Mouse (Mus musculus) midbrain, embryonic 11.5 days (tissue): ENCODE data around the gene Fbxl17. TPM values are rescaled to one million over a fixed set of nuclear protein-coding genes. Genes with fewer than 3 reads are reported as not detected.

Experiments
- ATAC-seq: fragments of 200-750 bp; cut with Nextera tagmentation; 2 replicates; pipeline ENCODE4 v1.8.0; 2017; ENCODE audit warnings: moderate TSS enrichment, moderate library complexity; ENCODE audit not compliant: low FRiP score
- DNase-seq: peaks from one replicate; pipeline ENCODE4 v3.0.0; 2015; ENCODE audit warnings: low spot score; ENCODE audit errors: missing footprints
- H3K27ac ChIP-seq: fragments of 300-500 bp; sonication (generic); 2 replicates; pipeline ENCODE4 v1.5.1; 2014; ENCODE audit warnings: low read depth, low read length
- H3K27me3 ChIP-seq: fragments of 300-500 bp; sonication (generic); 2 replicates; pipeline ENCODE4 v1.6.1; 2014; ENCODE audit warnings: mild to moderate bottlenecking, low read length, moderate library complexity, mixed read lengths; ENCODE audit not compliant: control insufficient read depth, insufficient read depth
- H3K36me3 ChIP-seq: fragments of 300-500 bp; sonication (generic); 2 replicates; pipeline ENCODE4 v1.6.1; 2014; ENCODE audit warnings: mild to moderate bottlenecking, low read length, moderate library complexity, mixed read lengths; ENCODE audit not compliant: control insufficient read depth, insufficient read depth
- H3K4me1 ChIP-seq: fragments of 300-500 bp; sonication (generic); 2 replicates; pipeline ENCODE4 v1.6.1; 2014; ENCODE audit warnings: low read length; ENCODE audit not compliant: control insufficient read depth, insufficient read depth
- H3K4me2 ChIP-seq: fragments of 300-500 bp; sonication (generic); 2 replicates; pipeline ENCODE4 v1.6.1; 2014; ENCODE audit warnings: mild to moderate bottlenecking, moderate library complexity
- H3K4me3 ChIP-seq: fragments of 300-500 bp; sonication (generic); 2 replicates; pipeline ENCODE4 v1.5.1; 2014; ENCODE audit warnings: low read depth, low read length
- H3K9ac ChIP-seq: fragments of 300-500 bp; sonication (generic); 2 replicates; pipeline ENCODE4 v1.6.1; 2014; ENCODE audit warnings: low read length
- H3K9me3 ChIP-seq: fragments of 300-500 bp; sonication (generic); 2 replicates; pipeline ENCODE4 v1.6.1; 2016; ENCODE audit warnings: low read length; ENCODE audit not compliant: control insufficient read depth
- WGBS: fragments of 180-500 bp; shearing (Covaris S2); extraction: QIAGEN DNeasy Blood & Tissue Kit; methylation state at CpG from one replicate; pipeline ENCODE4 v1.1.7; 2014; 5-methylcytosine and 5-hydroxymethylcytosine counted together
- polyA plus RNA-seq: library from polyadenylated mRNA; unstranded; fragments of >200 nt; fragmentation: Nextera tagmentation; extraction: Ambion mirVana; gene quantifications from 2 replicates; pipeline ENCODE4 v1.2.1, GENCODE M21; 2014

Gene Fbxl17
- polyA plus RNA-seq, 1 experiment from 2014 or later: 15.8 TPM

DNA sequence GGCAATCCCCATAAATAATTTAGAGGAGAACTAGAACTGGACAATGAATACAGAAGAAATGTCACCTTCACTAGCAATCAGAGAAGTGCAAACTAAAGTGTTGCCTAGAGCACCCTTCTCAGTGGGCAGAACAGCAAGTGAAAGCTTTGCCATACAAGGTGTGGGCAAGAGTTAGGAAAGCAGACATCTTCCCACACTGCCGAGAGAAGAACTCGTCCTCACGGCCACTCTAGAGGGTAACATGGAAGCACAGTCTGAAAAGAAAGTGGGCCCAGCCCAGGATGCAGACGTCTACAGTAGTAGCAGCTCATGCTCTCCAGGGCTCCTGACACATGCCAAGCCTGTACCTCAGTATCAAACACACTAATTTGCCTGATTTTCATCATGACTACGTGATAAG is 387.0 kb downstream of the Fbxl17 start:
- no peak for DNase-seq
- no peak overlapping the region for H3K27ac ChIP-seq
- H3K9me3 ChIP-seq: no peaks in the 10 kb centered on the region
- no peak overlapping the region for H3K9ac ChIP-seq
- no peak overlapping the region for H3K4me3 ChIP-seq
- no peaks in the 10 kb centered on the region for H3K36me3 ChIP-seq
- H3K27me3 ChIP-seq: peaks cover 3% of the 10 kb centered on the region
- WGBS: 79% methylated on average over 5 of the region's 5 CpGs
- ATAC-seq: no peak
- no peak overlapping the region for H3K4me2 ChIP-seq
- H3K4me1 ChIP-seq: peaks cover 18% of the 10 kb centered on the region

DNA sequence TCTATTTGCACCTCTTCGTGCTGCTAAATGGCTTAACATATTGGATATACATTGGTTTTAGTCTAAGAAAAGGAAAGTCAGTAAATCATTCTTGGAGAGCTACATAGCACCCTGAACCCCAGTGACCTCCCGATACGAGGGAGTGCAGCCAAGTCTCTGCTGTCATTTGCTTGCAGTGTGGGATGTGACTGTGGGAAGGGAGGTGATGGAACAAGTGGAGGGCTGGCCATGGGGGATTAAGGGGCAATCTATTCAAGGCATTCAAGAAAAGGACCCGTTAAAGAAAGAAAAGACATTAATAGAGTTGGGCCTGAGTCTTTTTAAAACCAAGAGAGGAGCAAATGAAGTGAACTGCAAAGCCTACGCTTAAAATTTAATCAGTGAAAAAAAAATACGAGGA is 388.8 kb downstream of the Fbxl17 start:
- peak; percentile 87 for DNase-seq
- no peak overlapping the region for H3K27ac ChIP-seq
- ATAC-seq: peak; percentile 63; the same call in 1 of the 2 replicates
- H3K27me3 ChIP-seq: peaks cover 3% of the 10 kb centered on the region
- H3K4me2 ChIP-seq: 0 out of 2 replicates have a peak overlapping the region, but pooled peaks have one; percentile 6
- peaks cover 17% of the 10 kb centered on the region for H3K4me1 ChIP-seq
- WGBS: 14% methylated on average over 6 of the region's 6 CpGs
- H3K4me3 ChIP-seq: no peak overlapping the region
- no peaks in the 10 kb centered on the region for H3K9me3 ChIP-seq
- H3K36me3 ChIP-seq: no peaks in the 10 kb centered on the region
- no peak overlapping the region for H3K9ac ChIP-seq

DNA sequence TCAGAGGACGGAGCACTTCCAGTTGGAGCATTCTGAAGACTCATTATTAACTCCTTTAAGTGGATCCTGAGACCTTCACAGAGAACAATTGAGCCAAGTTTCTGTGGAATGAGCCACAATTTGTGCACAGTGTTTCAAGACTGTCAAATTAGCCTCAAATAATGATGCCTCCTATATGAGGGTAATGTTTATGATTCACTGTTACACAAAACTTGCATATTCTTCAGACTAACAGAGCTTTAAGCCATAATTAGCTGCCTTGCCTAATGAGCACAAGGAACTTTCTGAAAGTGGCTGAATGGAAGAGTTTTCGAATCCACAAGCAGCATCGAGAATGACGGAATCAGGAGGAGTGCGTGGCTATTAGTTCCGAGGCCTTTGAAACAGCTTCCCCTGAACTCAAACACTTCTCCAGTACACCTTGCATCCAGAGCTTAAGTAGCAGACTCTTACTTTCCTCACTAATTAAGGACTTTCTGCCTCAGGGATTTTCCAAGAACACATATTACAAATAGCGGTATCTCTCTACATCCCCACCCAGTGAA is 389.5 kb downstream of the Fbxl17 start:
- ATAC-seq (no peak), DNase-seq (peak; percentile 81)
- Histone ChIP-seq H3K4me2 (no peak overlapping the region), H3K4me1 (peaks cover 17% of the 10 kb centered on the region), H3K9ac (no peak overlapping the region), H3K27ac (no peak overlapping the region), H3K36me3 (no peaks in the 10 kb centered on the region), H3K27me3 (peaks cover 3% of the 10 kb centered on the region), H3K9me3 (no peaks in the 10 kb centered on the region), H3K4me3 (no peak overlapping the region)
- WGBS: 33% methylated on average over 7 of the region's 7 CpGs

- 55% methylated on average over 5 of the region's 5 CpGs for WGBS
- ATAC-seq: peak; percentile 55
These were observed 391.8 kb downstream of the Fbxl17 start for GRCm38 (mm10) chr17:63108035-63108434.

DNA sequence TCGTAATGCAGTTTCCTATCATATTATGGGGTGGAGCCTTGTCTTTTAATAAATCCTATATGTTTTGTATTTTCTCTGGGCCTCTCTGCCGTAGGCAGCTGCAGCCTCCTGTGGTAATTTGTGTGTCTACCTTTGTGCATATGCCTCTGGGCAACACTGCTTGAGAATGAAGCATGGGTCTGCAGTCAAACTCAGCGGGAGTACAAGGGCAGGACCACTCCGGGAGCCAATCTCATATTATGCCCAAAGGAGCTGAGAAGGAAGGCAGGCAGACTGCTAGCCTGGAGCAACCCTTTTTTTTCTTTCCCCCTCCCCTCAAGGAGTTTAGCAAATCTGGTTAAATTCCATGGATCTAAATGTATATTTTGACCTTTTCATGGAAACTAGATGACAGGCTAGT is 392.3 kb downstream of the Fbxl17 start:
- peaks cover 3% of the 10 kb centered on the region for H3K27me3 ChIP-seq
- ATAC-seq: peak; percentile 57; the same call in 1 of the 2 replicates
- peaks cover 17% of the 10 kb centered on the region for H3K4me1 ChIP-seq
- no peak for DNase-seq
- H3K9ac ChIP-seq: no peak overlapping the region
- H3K9me3 ChIP-seq: no peaks in the 10 kb centered on the region
- H3K36me3 ChIP-seq: no peaks in the 10 kb centered on the region
- H3K4me3 ChIP-seq: no peak overlapping the region
- 72% methylated on average over 4 of the region's 4 CpGs for WGBS
- no peak overlapping the region for H3K27ac ChIP-seq
- H3K4me2 ChIP-seq: no peak overlapping the region

More at GRCm38 (mm10) chr17:63108035-63108434, 391.8 kb downstream of the Fbxl17 start:
- DNase-seq: no peak
- Histone ChIP-seq H3K36me3 (no peaks in the 10 kb centered on the region), H3K4me3 (no peak overlapping the region), H3K9me3 (no peaks in the 10 kb centered on the region), H3K9ac (no peak overlapping the region), H3K27me3 (peaks cover 3% of the 10 kb centered on the region), H3K27ac (no peak overlapping the region), H3K4me2 (no peak overlapping the region), H3K4me1 (peaks cover 17% of the 10 kb centered on the region)

GRCm38 (mm10) chr17:63095553-63095952 is 404.3 kb downstream of the Fbxl17 start:
- Histone ChIP-seq H3K27ac (no peak overlapping the region), H3K4me1 (no peaks in the 10 kb centered on the region; the same call in 1 of the 2 replicates), H3K36me3 (no peaks in the 10 kb centered on the region), H3K4me3 (no peak overlapping the region), H3K4me2 (no peak overlapping the region), H3K9ac (no peak overlapping the region), H3K27me3 (no peaks in the 10 kb centered on the region), H3K9me3 (no peaks in the 10 kb centered on the region)
- 88% methylated on average over 2 of the region's 2 CpGs for WGBS
- ATAC-seq (no peak), DNase-seq (peak; percentile 39)

GRCm38 (mm10) chr17:63095017-63095416 is 404.8 kb downstream of the Fbxl17 start:
- Histone ChIP-seq H3K4me1 (no peaks in the 10 kb centered on the region; the same call in 1 of the 2 replicates), H3K27me3 (no peaks in the 10 kb centered on the region), H3K4me2 (no peak overlapping the region), H3K9me3 (no peaks in the 10 kb centered on the region), H3K36me3 (no peaks in the 10 kb centered on the region; the same call in 1 of the 2 replicates), H3K4me3 (no peak overlapping the region), H3K9ac (no peak overlapping the region), H3K27ac (no peak overlapping the region)
- DNase-seq (peak; percentile 35), ATAC-seq (no peak)
- WGBS: 95% methylated on average over 4 of the region's 4 CpGs

GRCm38 (mm10) chr17:63093184-63093583 is 406.6 kb downstream of the Fbxl17 start:
- Histone ChIP-seq H3K4me2 (no peak overlapping the region), H3K36me3 (no peaks in the 10 kb centered on the region; the same call in 1 of the 2 replicates), H3K9ac (no peak overlapping the region), H3K4me3 (no peak overlapping the region), H3K4me1 (no peaks in the 10 kb centered on the region; the same call in 1 of the 2 replicates), H3K27ac (no peak overlapping the region), H3K9me3 (no peaks in the 10 kb centered on the region), H3K27me3 (no peaks in the 10 kb centered on the region)
- DNase-seq (no peak), ATAC-seq (no peak)
- 85% methylated on average over 4 of the region's 4 CpGs for WGBS

GRCm38 (mm10) chr17:63092774-63093173 is 407.0 kb downstream of the Fbxl17 start:
- no peak overlapping the region for H3K4me3 ChIP-seq
- no peak for ATAC-seq
- H3K4me1 ChIP-seq: no peaks in the 10 kb centered on the region; the same call in 1 of the 2 replicates
- H3K4me2 ChIP-seq: no peak overlapping the region
- no peak overlapping the region for H3K27ac ChIP-seq
- no peaks in the 10 kb centered on the region; the same call in 1 of the 2 replicates for H3K36me3 ChIP-seq
- no peaks in the 10 kb centered on the region for H3K27me3 ChIP-seq
- no peaks in the 10 kb centered on the region for H3K9me3 ChIP-seq
- no peak for DNase-seq
- WGBS: 80% methylated on average over 6 of the region's 6 CpGs
- no peak overlapping the region for H3K9ac ChIP-seq
